Mouse (Mus musculus) ES-Bruce4 (cell line): ENCODE results near the gene Adgrg1.

ENCODE experiments used
- CTCF ChIP-seq: IDR thresholded peaks from one replicate; pipeline ENCODE4 v1.8.1; 2011; ENCODE audit warnings: low read depth, low read length
- POLR2A ChIP-seq: IDR thresholded peaks from one replicate; pipeline ENCODE4 v1.8.1; 2011; ENCODE audit warnings: low read length; ENCODE audit not compliant: insufficient read depth

DNA sequence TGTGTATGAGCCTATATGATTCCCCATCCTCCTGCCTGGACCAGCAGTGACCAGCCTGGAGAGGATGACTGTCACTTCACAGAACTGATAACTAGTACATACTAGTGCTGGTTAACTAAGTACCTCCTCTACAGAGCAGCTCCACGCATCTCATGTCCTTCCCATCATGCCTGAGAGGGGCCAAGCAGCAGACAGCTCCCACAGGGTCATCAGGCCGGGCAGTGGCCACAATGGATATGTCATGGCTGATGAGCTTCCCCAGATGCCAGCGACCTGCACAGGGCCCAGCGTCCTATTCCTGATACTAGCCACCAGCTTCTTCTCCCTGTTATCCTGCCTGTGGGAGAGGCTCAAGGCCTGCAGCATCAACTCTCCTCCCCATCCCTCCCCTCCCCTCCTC lies 42.1 kb downstream of the Adgrg1 start:
- TF ChIP-seq CTCF: no peak
- TF ChIP-seq POLR2A: no peak
